Mouse (Mus musculus) layer of hippocampus, postnatal 14 days (tissue): ENCODE data around the gene Gm10486. TPM values are rescaled to one million over a fixed set of nuclear protein-coding genes. Genes with fewer than 3 reads are reported as not detected.
"Not testable (repeated sequence)": the region's sequence is repeated elsewhere in the genome, so short reads cannot be mapped to it uniquely, and the experiment has no call there.

Source experiments
- DNase-seq, 2 experiments: peaks; one replicate each; pipeline ENCODE4 v3.0.0; 2021 to 2022; ENCODE audit warnings: low spot score in 2 of 2, mixed read lengths in 1 of 2
- long read RNA-seq, 2 experiments: library from polyadenylated mRNA; stranded (forward); transcript quantifications; one replicate each; pipeline ENCODE4 v2.0.0; 2021
- total RNA-seq, 2 experiments: library from RNA; stranded (reverse); gene quantifications; 2 replicates each; pipeline ENCODE4 v1.2.3; 2021

Gene Gm10486
- total RNA-seq, result not detected
- long read RNA-seq, experiment 1, result 0 reads
- long read RNA-seq, experiment 2, result 0 reads

DNA sequence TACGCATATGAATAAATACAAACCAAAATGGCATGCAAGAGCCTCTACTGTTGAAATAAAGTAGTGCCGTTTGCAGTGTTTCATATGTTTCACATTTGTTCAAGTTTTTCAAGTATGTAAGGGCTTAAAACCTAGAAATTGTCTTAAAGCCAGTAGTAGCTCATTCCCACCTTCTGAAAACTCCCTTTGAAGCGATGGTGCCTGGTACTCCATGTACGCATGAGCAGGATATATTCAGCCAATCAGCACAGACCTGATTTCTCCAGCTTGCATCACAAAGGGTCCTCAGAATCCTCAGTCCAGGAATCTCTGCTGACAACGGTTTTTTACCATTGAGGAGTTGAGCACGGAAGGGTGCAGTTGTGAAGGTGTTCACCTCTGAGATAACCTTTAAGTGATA is at the start of gene Gm10486:
TSS of gene Gm10486 (plus strand) at position 301 of the 400 bp plus-strand sequence.
- not testable (repeated sequence) for DNase-seq
